Mouse (Mus musculus) G1E (cell line): ENCODE data around the gene Cdh3.

Source experiments
- CTCF ChIP-seq: IDR thresholded peaks from 2 replicates; pipeline ENCODE4 v1.5.1; 2012; ENCODE audit warnings: low read depth, low read length, inconsistent platforms, mixed read lengths
- GATA1 ChIP-seq: IDR thresholded peaks from 2 replicates; pipeline ENCODE4 v1.6.1; 2012; ENCODE audit warnings: borderline replicate concordance, low read length, inconsistent platforms, mixed read lengths
- POLR2AphosphoS5 ChIP-seq: IDR thresholded peaks from 2 replicates; pipeline ENCODE4 v1.6.1; 2012; ENCODE audit warnings: low read depth, low read length, inconsistent platforms; ENCODE audit not compliant: insufficient replicate concordance

- no peak for TF ChIP-seq POLR2AphosphoS5
- TF ChIP-seq CTCF: no peak
- no peak for TF ChIP-seq GATA1
Measured at GRCm38 (mm10) chr8:106570386-106570785, 59.7 kb downstream of the Cdh3 start.
